Mouse (Mus musculus) spleen, adult 2 months (tissue): ENCODE results near the gene Patl2. TPM values are rescaled to one million over a fixed set of nuclear protein-coding genes. Genes with fewer than 3 reads are reported as not detected.
"Not testable (repeated sequence)": the region's sequence is repeated elsewhere in the genome, so short reads cannot be mapped to it uniquely, and the experiment has no call there.

Experiments used
- DNase-seq, 2 experiments: peaks; one replicate each; pipeline versions ENCODE4 v3.0.0 to v3.0.0-alpha.2; 2012 to 2021; ENCODE audit warnings: low spot score in 2 of 2, low read depth in 1 of 2
- H3K27ac ChIP-seq: fragments of 200-500 bp; 2 replicates; pipeline ENCODE4 v1.5.1; 2012; ENCODE audit warnings: low read length, inconsistent platforms; ENCODE audit not compliant: insufficient read depth
- H3K27me3 ChIP-seq: fragments of 200-500 bp; 2 replicates; pipeline ENCODE4 v1.6.1; 2012; ENCODE audit warnings: mild to moderate bottlenecking, moderate library complexity, low read length, inconsistent platforms; ENCODE audit not compliant: control insufficient read depth, insufficient read depth
- H3K36me3 ChIP-seq: fragments of 200-500 bp; 2 replicates; pipeline ENCODE4 v1.6.1; 2012; ENCODE audit warnings: mild to moderate bottlenecking, low read length, inconsistent platforms; ENCODE audit not compliant: control insufficient read depth, insufficient read depth
- H3K4me1 ChIP-seq: fragments of 200-500 bp; 2 replicates; pipeline ENCODE4 v1.6.1; 2011; ENCODE audit warnings: inconsistent platforms; ENCODE audit not compliant: control insufficient read depth, insufficient read depth, insufficient read length
- H3K4me3 ChIP-seq: fragments of 200-500 bp; 2 replicates; pipeline ENCODE4 v1.5.1; 2011; ENCODE audit warnings: mild to moderate bottlenecking, inconsistent platforms; ENCODE audit not compliant: insufficient read depth, insufficient read length; ENCODE audit errors: extremely low read depth
- CTCF ChIP-seq: fragments of 200-500 bp; IDR thresholded peaks from 2 replicates; pipeline ENCODE4 v1.5.1; 2011; ENCODE audit warnings: mild to moderate bottlenecking, inconsistent platforms; ENCODE audit not compliant: insufficient read depth, insufficient read length, insufficient replicate concordance; ENCODE audit errors: extremely low read depth
- POLR2A ChIP-seq: fragments of 200-500 bp; IDR thresholded peaks from 2 replicates; pipeline ENCODE4 v1.6.1; 2011; ENCODE audit warnings: low read depth, low read length, inconsistent platforms
- WGBS: fragments of 180-500 bp; shearing (Covaris S2); methylation state at CpG from one replicate; pipeline ENCODE4 v1.1.7; 2018; 5-methylcytosine and 5-hydroxymethylcytosine counted together
- polyA plus RNA-seq: library from polyadenylated mRNA; depleted of rRNA; stranded (reverse); fragments of >200 nt; gene quantifications from 2 replicates; pipeline ENCODE4 v1.2.3, GENCODE M21; 2012

The Patl2 gene
- polyA plus RNA-seq, 1 experiment, result 0.11 TPM

- under 1% methylated on average over 47 of the region's 47 CpGs for WGBS
- H3K4me3 ChIP-seq, result peak within 1 kb of the TSS; percentile 96
- peak; percentile 97 to 98 for DNase-seq
Observed at GRCm38 (mm10) chr2:122117961-122118958, 67.7 kb downstream of the Patl2 start, which contains the start of gene Spg11. TSS of gene Spg11 (minus strand) at chr2:122118386.

GRCm38 (mm10) chr2:122116888-122117287, 69.1 kb downstream of the Patl2 start:
- TF ChIP-seq POLR2A (no peak), CTCF (no peak)
- Histone ChIP-seq H3K4me3 (no peak overlapping the region), H3K27me3 (no peaks in the 10 kb centered on the region), H3K4me1 (peaks cover 5% of the 10 kb centered on the region), H3K36me3 (peaks cover 5% of the 10 kb centered on the region), H3K27ac (no peak overlapping the region)
- 93% methylated on average over 2 of the region's 2 CpGs for WGBS
- no peak for DNase-seq

More at GRCm38 (mm10) chr2:122117961-122118958, 67.7 kb downstream of the Patl2 start, which contains the start of gene Spg11:
- H3K4me1 ChIP-seq, result peaks cover 5% of the 10 kb centered on the region
- H3K27ac ChIP-seq, result peak within 1 kb of the TSS; percentile 91
- TF ChIP-seq CTCF (no peak), POLR2A (peak; percentile 99)
- no peaks in the 10 kb centered on the region for H3K27me3 ChIP-seq
- peaks cover 2% of the 10 kb centered on the region for H3K36me3 ChIP-seq

DNA sequence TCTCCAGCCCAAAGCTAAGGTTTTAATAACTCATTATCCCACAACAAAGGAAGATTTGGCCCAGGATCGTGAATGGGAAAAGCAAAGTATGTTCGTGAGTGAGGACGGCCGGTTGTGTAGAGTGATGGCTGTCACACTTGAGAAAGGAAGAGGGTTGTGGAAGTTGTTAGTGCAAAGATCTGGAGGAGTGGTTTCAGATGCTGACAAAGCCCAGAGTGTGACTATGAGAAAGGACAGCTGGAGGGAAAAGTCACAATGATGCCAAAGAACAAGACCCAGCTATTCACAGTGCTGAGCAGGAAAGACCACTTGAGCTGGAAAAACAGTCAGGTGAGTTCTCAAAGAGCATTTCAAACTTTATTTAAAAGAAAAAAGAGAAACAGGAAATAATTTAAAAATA, 76.3 kb downstream of the Patl2 start:
- Histone ChIP-seq H3K27ac (no peak overlapping the region), H3K36me3 (peaks cover 27% of the 10 kb centered on the region), H3K4me1 (no peaks in the 10 kb centered on the region), H3K27me3 (no peaks in the 10 kb centered on the region), H3K4me3 (no peak overlapping the region)
- TF ChIP-seq CTCF, result no peak
- no peak for TF ChIP-seq POLR2A
- 60% methylated on average over 4 of the region's 4 CpGs for WGBS
- no peak for DNase-seq

DNA sequence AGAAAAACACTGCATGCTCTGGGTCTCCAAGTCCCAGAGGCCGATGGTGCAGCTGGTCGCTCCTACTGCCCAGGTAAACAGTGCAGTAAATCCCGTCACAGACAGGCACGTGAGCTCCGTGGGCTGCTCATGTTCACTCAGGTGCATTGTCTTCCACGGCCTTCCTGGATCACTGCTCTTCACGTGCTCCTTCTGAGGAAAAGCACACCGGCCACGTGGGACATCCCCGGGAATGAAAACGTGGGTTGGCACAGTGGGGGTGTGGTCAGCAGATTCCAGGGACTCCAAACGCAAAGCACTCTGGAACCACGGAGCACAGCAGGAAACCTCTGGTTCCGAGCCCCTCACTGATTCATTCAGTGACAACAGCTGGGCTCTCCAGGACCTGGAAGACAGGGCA, 77.9 kb downstream of the Patl2 start:
- no peak for DNase-seq
- H3K4me1 ChIP-seq, result no peaks in the 10 kb centered on the region
- no peak overlapping the region for H3K4me3 ChIP-seq
- no peak for TF ChIP-seq POLR2A
- no peak for TF ChIP-seq CTCF
- no peaks in the 10 kb centered on the region for H3K27me3 ChIP-seq
- H3K27ac ChIP-seq, result no peak overlapping the region
- peaks cover 26% of the 10 kb centered on the region for H3K36me3 ChIP-seq
- WGBS, result 93% methylated on average over 14 of the region's 14 CpGs

DNA sequence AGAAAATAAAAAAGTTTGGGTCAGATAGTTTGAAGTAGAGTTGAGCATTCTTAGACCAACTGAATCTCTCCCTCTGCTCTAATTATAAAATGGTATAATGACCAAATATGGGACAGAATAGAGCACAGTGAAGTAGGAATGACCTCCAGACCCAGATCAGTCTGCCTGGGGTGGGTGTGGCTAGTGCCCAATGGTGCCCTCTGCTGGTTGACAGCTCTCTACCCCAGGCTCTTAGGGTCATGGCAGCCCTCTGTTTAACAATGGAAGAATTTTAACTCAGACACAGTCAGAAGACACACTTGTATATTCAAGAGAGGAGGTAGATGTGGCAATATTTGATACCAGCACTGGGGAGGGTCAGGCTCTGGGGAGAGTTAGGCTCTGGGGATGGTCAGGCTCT, 83.9 kb downstream of the Patl2 start:
- no peak overlapping the region for H3K27ac ChIP-seq
- no peaks in the 10 kb centered on the region for H3K4me1 ChIP-seq
- TF ChIP-seq CTCF (peak; percentile 27; the same call in 1 of the 2 replicates), POLR2A (no peak)
- H3K36me3 ChIP-seq, result peaks cover 21% of the 10 kb centered on the region
- no peaks in the 10 kb centered on the region for H3K27me3 ChIP-seq
- peak in 1 of 2 experiments; percentile 24 for DNase-seq
- no peak overlapping the region for H3K4me3 ChIP-seq

GRCm38 (mm10) chr2:122097686-122098085, 88.3 kb downstream of the Patl2 start:
- WGBS, result 86% methylated on average over 5 of the region's 5 CpGs
- H3K36me3 ChIP-seq, result peaks cover 34% of the 10 kb centered on the region
- H3K4me1 ChIP-seq, H3K4me3 ChIP-seq, H3K27ac ChIP-seq, H3K27me3 ChIP-seq, DNase-seq: not testable (repeated sequence)

GRCm38 (mm10) chr2:122093844-122094243, 92.1 kb downstream of the Patl2 start:
- peaks cover 37% of the 10 kb centered on the region for H3K36me3 ChIP-seq
- TF ChIP-seq POLR2A (no peak), CTCF (no peak)
- no peak for DNase-seq
- H3K27ac ChIP-seq, result no peak overlapping the region
- 92% methylated on average over 4 of the region's 4 CpGs for WGBS
- H3K27me3 ChIP-seq, result no peaks in the 10 kb centered on the region
- H3K4me1 ChIP-seq, result no peaks in the 10 kb centered on the region
- no peak overlapping the region for H3K4me3 ChIP-seq
